Mouse (Mus musculus) limb, embryonic 14.5 days (tissue): Measurements from ENCODE around the gene Ppp1r3c. TPM values are rescaled to one million over a fixed set of nuclear protein-coding genes. Genes with fewer than 3 reads are reported as not detected.

Experiments used
- ATAC-seq: fragments of 200-750 bp; cut with Nextera tagmentation; 2 replicates; pipeline ENCODE4 v1.8.0; 2017; ENCODE audit warnings: low read depth, moderate number of reproducible peaks, moderate TSS enrichment; ENCODE audit not compliant: low FRiP score
- DNase-seq: peaks from one replicate; pipeline ENCODE4 v3.0.0-alpha.2; 2015; ENCODE audit warnings: low spot score
- H3K27ac ChIP-seq: fragments of 300-500 bp; sonication (generic); replicated peaks from 2 replicates; pipeline ENCODE4 v1.5.1; 2014; ENCODE audit warnings: low read depth, mild to moderate bottlenecking, low read length, moderate library complexity, mixed read lengths
- H3K27me3 ChIP-seq: fragments of 300-500 bp; sonication (generic); 2 replicates; pipeline ENCODE4 v1.6.1; 2014; ENCODE audit warnings: low read length, mixed read lengths; ENCODE audit not compliant: control insufficient read depth, insufficient read depth
- H3K36me3 ChIP-seq: fragments of 300-500 bp; sonication (generic); 2 replicates; pipeline ENCODE4 v1.6.1; 2014; ENCODE audit warnings: mild to moderate bottlenecking, low read length, moderate library complexity, mixed read lengths; ENCODE audit not compliant: control insufficient read depth, insufficient read depth
- H3K4me1 ChIP-seq: fragments of 300-500 bp; sonication (generic); 2 replicates; pipeline ENCODE4 v1.6.1; 2014; ENCODE audit warnings: antibody characterized with exemption, low read length, mixed read lengths; ENCODE audit not compliant: control insufficient read depth, insufficient read depth
- H3K4me2 ChIP-seq: fragments of 300-500 bp; sonication (generic); replicated peaks from 2 replicates; pipeline ENCODE4 v1.6.1; 2014; ENCODE audit warnings: low read depth, mild to moderate bottlenecking, low read length, moderate library complexity; ENCODE audit not compliant: severe bottlenecking
- H3K4me3 ChIP-seq: fragments of 300-500 bp; sonication (generic); replicated peaks from 2 replicates; pipeline ENCODE4 v1.5.1; 2014; ENCODE audit warnings: low read length
- H3K9ac ChIP-seq: fragments of 300-500 bp; sonication (generic); 2 replicates; pipeline ENCODE4 v1.6.1; 2014; ENCODE audit warnings: mild to moderate bottlenecking, low read depth, low read length, moderate library complexity; ENCODE audit not compliant: severe bottlenecking
- H3K9me3 ChIP-seq: fragments of 300-500 bp; sonication (generic); 2 replicates; pipeline ENCODE4 v1.6.1; 2016; ENCODE audit warnings: low read length; ENCODE audit not compliant: control insufficient read depth
- POLR2A ChIP-seq: fragments of 200-500 bp; IDR thresholded peaks from 2 replicates; pipeline ENCODE4 v1.8.0; 2012; ENCODE audit warnings: inconsistent platforms, mild to moderate bottlenecking, moderate library complexity, borderline replicate concordance; ENCODE audit not compliant: insufficient read depth, insufficient read length; ENCODE audit errors: extremely low read depth
- WGBS: fragments of 180-500 bp; shearing (Covaris S2); extraction: QIAGEN DNeasy Blood & Tissue Kit; methylation state at CpG from one replicate; pipeline ENCODE4 v1.1.7; 2014; 5-methylcytosine and 5-hydroxymethylcytosine counted together
- polyA plus RNA-seq, 2 experiments: library from polyadenylated mRNA; depleted of rRNA in 1 of 2; stranded (reverse) in 1 of 2; unstranded in 1 of 2; fragments of >200 nt; fragmentation: Nextera tagmentation in 1 of 2; extraction: Ambion mirVana in 1 of 2; gene quantifications; 2 replicates each; pipeline versions ENCODE4 v1.2.1 to v1.2.3; 2012 to 2014

The Ppp1r3c gene
- polyA plus RNA-seq, 2 experiments = 12.6 to 19.0 TPM

DNA sequence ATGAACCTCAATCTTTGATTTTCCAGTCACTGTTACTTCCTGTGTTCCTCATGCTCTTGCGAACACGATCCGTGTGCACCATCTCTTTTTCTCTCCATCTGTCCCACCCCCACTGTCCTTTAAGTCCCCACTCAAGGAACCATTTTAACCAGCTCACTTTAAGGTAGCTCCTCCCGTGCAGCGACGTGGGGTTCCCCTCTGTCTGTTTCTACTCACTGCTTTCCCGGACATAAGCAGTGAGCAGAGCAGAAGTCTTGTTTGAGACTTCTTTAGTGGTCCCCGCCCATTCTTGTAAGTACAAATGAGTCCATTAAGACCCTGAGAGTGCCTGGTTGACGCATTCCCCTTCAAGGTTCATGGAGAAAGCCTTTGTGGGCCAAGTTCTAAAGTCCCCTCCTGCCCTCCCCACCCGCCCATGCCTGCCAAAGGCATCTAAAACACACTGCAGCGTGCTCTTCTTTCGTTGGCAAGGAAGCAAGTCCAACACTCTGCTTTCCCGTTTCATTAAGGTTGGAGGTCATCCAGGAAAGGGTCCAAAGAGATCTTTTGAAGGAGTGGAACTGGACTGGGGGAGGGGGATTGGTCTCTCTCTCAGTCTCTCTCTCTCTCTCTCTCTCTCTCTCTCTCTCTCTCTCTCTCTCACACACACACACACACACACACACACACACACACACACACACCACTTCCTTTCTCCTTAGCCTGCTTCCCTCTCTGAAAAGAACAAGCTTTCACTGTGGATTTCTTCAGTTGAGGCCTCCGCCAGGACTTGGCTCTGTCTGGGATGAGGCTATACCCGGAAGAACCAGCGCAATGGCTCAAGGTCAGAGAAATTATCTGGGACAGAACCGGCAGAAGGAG lies 30.9 kb downstream of the Ppp1r3c start:
- Histone ChIP-seq H3K4me1 (peaks cover 19% of the 10 kb centered on the region), H3K9ac (no peak overlapping the region), H3K4me3 (no peak overlapping the region), H3K9me3 (peaks cover 8% of the 10 kb centered on the region; the same call in 1 of the 2 replicates), H3K36me3 (no peaks in the 10 kb centered on the region), H3K27ac (peak overlapping the region; percentile 40), H3K27me3 (no peaks in the 10 kb centered on the region), H3K4me2 (no peak overlapping the region)
- WGBS = 64% methylated on average over 17 of the region's 17 CpGs
- DNase-seq = peak; percentile 70
- peak; percentile 73 for ATAC-seq
- TF ChIP-seq POLR2A = no peak

DNA sequence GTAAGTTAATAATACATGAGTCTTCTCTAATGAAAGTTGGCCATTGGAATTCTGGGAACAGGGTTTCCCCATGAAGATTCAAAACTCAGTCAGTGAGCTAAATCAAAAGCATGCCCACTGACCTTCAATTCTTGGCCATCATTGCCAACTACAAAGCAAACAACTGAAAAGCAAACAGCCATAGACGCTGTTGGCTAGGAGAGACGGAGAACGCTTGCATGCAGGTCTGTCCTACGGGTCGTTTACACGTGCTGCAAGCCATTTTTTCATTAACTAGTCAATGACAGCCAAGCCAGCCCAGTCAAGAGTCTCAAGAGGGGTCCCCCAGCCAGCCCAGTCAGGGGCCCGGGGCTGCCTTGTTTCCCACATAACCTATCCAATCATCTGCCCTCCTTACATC lies 31.7 kb downstream of the Ppp1r3c start:
- peaks cover 5% of the 10 kb centered on the region; the same call in 1 of the 2 replicates for H3K9me3 ChIP-seq
- H3K36me3 ChIP-seq = no peaks in the 10 kb centered on the region
- no peak for ATAC-seq
- TF ChIP-seq POLR2A = no peak
- H3K4me2 ChIP-seq = no peak overlapping the region
- WGBS = 79% methylated on average over 7 of the region's 7 CpGs
- no peak for DNase-seq
- no peak overlapping the region for H3K9ac ChIP-seq
- peak overlapping the region; percentile 40; the same call in 1 of the 2 replicates for H3K27ac ChIP-seq
- no peaks in the 10 kb centered on the region for H3K27me3 ChIP-seq
- H3K4me1 ChIP-seq = peaks cover 21% of the 10 kb centered on the region
- no peak overlapping the region for H3K4me3 ChIP-seq

DNA sequence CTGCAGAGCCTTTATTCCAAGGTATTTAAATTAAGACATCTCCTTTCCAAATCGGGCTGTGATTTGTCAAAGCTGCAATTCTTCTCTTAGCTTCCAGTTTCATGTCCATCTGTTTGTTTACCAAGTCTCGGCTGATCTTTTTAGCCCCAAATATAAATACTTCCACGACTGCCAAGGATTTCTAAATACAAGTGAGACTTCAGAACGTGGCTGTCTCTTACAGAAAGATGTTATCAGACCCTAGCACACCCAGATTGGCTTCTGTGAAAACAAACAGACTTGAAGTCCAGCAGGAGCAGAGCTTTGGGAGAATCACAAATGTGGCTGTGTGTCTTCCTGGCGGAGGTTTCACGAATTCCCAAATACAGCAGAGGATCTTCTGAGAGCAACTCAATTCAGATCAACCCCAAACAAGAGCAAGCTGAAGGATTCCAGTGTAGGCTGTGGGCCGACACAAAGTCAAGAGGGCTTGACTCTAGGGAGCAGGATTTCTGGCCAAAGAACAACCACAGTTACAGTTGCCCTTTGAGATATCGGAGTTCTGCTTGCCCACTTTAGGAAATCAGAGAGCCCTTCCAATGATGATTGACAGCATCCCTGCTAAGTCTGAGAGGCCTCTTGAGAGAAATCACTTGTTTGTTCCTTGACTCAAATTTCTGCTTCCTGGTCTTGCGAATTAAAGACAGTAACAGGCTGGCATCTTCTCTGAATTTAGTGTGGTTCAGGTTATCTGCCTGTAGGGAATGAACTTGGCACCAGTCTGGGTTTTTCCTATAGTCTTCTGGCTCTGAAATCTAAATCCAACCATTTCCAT lies 34.4 kb downstream of the Ppp1r3c start:
- Histone ChIP-seq H3K4me3 (no peak overlapping the region), H3K9me3 (no peaks in the 10 kb centered on the region), H3K4me2 (no peak overlapping the region), H3K4me1 (peaks cover 21% of the 10 kb centered on the region), H3K9ac (no peak overlapping the region), H3K27ac (no peak overlapping the region), H3K27me3 (no peaks in the 10 kb centered on the region), H3K36me3 (no peaks in the 10 kb centered on the region)
- no peak for TF ChIP-seq POLR2A
- no peak for ATAC-seq
- WGBS = 51% methylated on average over 9 of the region's 9 CpGs
- DNase-seq = no peak

DNA sequence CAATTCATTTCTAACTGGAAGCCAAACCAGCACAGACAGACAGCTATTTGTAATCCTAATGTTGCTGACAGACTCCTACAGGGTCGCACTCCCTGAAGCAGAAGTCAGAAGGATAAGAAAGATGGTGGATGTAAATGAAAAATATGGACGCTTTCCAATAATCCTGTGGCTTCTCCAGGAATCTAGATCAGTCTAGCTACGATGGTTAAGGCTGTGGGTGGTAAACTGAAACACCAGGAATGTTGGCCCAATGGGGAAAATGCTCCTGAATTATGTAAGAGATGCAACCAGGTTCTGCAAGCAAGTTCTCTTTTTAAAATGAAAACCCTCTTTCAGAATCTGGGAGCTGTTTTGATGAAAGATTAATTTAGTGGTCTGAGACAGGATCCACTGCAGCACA lies 35.1 kb downstream of the Ppp1r3c start:
- ATAC-seq (no peak), DNase-seq (peak; percentile 59)
- WGBS = 70% methylated on average over 3 of the region's 3 CpGs
- no peak overlapping the region for H3K4me3 ChIP-seq
- H3K36me3 ChIP-seq = no peaks in the 10 kb centered on the region
- H3K9me3 ChIP-seq = no peaks in the 10 kb centered on the region
- no peak overlapping the region for H3K4me2 ChIP-seq
- TF ChIP-seq POLR2A = no peak
- no peak overlapping the region for H3K9ac ChIP-seq
- peaks cover 28% of the 10 kb centered on the region for H3K4me1 ChIP-seq
- H3K27ac ChIP-seq = peak overlapping the region; percentile 44; the same call in 1 of the 2 replicates
- no peaks in the 10 kb centered on the region for H3K27me3 ChIP-seq

DNA sequence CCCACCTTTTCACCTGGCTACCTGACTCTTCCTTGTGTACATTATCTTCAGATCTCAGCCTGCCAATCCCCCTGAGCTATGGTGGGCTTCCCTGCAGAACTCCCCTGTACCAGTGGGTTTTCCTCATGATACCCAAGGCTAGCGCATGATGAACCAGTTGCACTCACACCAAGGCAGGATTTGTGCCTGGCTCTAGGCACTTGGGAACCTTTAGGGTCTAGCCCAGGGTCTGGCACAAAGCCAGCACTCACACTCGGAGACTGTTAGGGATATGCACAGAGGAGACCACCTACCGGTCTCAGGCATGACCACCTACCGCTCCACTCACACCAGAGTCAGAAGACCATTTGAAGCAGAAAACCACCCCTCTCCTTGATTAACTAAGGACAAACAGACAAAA lies 35.5 kb downstream of the Ppp1r3c start:
- DNase-seq (no peak), ATAC-seq (no peak)
- Histone ChIP-seq H3K4me3 (no peak overlapping the region), H3K36me3 (no peaks in the 10 kb centered on the region), H3K9ac (no peak overlapping the region), H3K27me3 (no peaks in the 10 kb centered on the region), H3K27ac (peak overlapping the region; percentile 44; the same call in 1 of the 2 replicates), H3K9me3 (no peaks in the 10 kb centered on the region), H3K4me1 (peaks cover 27% of the 10 kb centered on the region), H3K4me2 (no peak overlapping the region)
- 47% methylated on average over 4 of the region's 4 CpGs for WGBS
- TF ChIP-seq POLR2A = no peak
